Mouse (Mus musculus) gastrocnemius, adult 8-10 months (tissue): ENCODE measurements around the gene Zfp39. TPM values are rescaled to one million over a fixed set of nuclear protein-coding genes. Genes with fewer than 3 reads are reported as not detected.

ENCODE experiments used
- total RNA-seq, 4 experiments: library from RNA; stranded (reverse); gene quantifications; 2 replicates each; pipeline ENCODE4 v1.2.4; 2022

Zfp39 gene
- total RNA-seq, 4 experiments from 2014 or later = 2.6 to 4.8 (median 4.1) TPM

Other genes with a start within 250 kb of the Zfp39 start
- not detected for gene Olfr322, start 245.4 kb downstream of the Zfp39 start, total RNA-seq
- gene Olfr320, start 223.1 kb downstream of the Zfp39 start, total RNA-seq = not detected
- not detected for gene Olfr319, start 205.1 kb downstream of the Zfp39 start, total RNA-seq
- gene Olfr318, start 180.2 kb downstream of the Zfp39 start, total RNA-seq = not detected
- gene Olfr317, start 165.0 kb downstream of the Zfp39 start, total RNA-seq = not detected
- not detected for gene Olfr316, start 151.5 kb downstream of the Zfp39 start, total RNA-seq
- gene Olfr315, start 131.0 kb downstream of the Zfp39 start, total RNA-seq = not detected
- gene Olfr314, start 121.3 kb downstream of the Zfp39 start, total RNA-seq = not detected
- gene Fam183b, start 102.3 kb downstream of the Zfp39 start, total RNA-seq = not detected
- gene Olfr313, start 89.2 kb downstream of the Zfp39 start, total RNA-seq = not detected
- not detected for gene Olfr312, start 75.0 kb downstream of the Zfp39 start, total RNA-seq
- gene Olfr311, start 65.0 kb downstream of the Zfp39 start, total RNA-seq = not detected
- under 1 TPM; 0.22 to 0.54 (median 0.36) TPM for gene Gm12258, start 57.1 kb downstream of the Zfp39 start, total RNA-seq
- gene 2810021J22Rik, start 37.0 kb downstream of the Zfp39 start, total RNA-seq = 1 to 10 TPM; 1.2 to 2.5 (median 1.6) TPM
- gene Btnl10, start 13.7 kb upstream of the Zfp39 start, total RNA-seq = not detected
- gene Rnf187, start 34.7 kb upstream of the Zfp39 start, total RNA-seq = 100 to 1,000 TPM in 2 of 4 experiments, 10 to 100 TPM in 2; 97.5 to 116 (median 100) TPM
- 1 to 10 TPM in 1 of 4 experiments, under 1 TPM in 1, not detected in 2; 0.52 to 1.2 TPM for gene Hist3h2ba, start 44.7 kb upstream of the Zfp39 start, total RNA-seq
- 10 to 100 TPM in 3 of 4 experiments, 1 to 10 TPM in 1; 8.9 to 14.8 (median 11.5) TPM for gene Hist3h2a, start 50.5 kb upstream of the Zfp39 start, total RNA-seq
- under 1 TPM; 0.08 to 0.31 (median 0.20) TPM for gene Trim17, start 50.5 kb upstream of the Zfp39 start, total RNA-seq
- gene Trim11, start 73.9 kb upstream of the Zfp39 start, total RNA-seq = 1 to 10 TPM; 4.8 to 8.5 (median 7.4) TPM
- 1,000 to 10,000 TPM; 2,003 to 2,639 (median 2,223) TPM for gene Obscn, start 232.2 kb upstream of the Zfp39 start, total RNA-seq